Mouse (Mus musculus): ENCODE measurements around the gene She.

She gene

GRCm38 (mm10) chr3:89817056-89817455 lies 14.1 kb upstream of the She start:
- DNase-seq (ENCODE audit: low spot score), result no peak

GRCm38 (mm10) chr3:89818605-89819004 lies 12.6 kb upstream of the She start:
- DNase-seq (ENCODE audit: low spot score), result no peak

- no peak for DNase-seq (ENCODE audit: low spot score)
These were observed 11.3 kb upstream of the She start for GRCm38 (mm10) chr3:89819897-89820296.

DNA sequence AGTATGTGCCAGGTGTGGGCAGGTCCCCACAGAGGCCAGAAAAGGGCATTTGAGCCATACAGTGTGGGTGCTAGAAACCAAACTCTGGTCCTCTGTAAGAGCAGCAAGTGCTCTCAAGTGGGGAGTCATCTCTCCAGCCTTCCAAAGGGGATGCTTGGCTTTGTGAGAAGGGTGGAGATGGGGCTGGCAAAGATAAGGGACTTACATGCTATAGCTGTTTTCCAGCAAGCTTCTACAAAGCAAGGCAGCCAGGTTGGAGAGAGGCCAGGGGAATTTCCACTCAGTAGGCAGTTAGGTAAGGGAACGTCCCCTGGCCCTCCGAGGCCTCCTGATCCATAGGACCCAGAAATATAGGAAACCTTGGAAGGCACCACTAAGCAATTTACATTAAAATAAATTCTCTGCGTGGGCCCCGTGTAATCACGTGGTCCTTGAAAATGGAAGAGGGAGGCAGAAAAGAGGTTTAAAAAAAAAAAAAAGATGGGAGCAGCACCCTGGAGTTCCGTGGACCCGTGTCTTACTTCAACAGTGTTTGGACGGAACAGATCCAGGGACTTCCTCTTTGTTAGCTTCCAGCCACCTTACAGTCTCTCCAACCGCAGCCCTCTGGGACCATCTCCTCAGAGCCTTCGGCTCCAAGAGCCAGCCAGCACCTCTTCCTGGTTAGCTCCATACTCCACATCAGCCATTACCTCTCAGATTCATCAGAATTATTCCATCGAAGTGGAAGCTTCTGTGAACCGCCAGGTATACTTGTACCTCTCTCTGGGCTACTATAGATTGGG lies 10.7 kb upstream of the She start:
- DNase-seq (ENCODE audit: low spot score), result no peak

DNA sequence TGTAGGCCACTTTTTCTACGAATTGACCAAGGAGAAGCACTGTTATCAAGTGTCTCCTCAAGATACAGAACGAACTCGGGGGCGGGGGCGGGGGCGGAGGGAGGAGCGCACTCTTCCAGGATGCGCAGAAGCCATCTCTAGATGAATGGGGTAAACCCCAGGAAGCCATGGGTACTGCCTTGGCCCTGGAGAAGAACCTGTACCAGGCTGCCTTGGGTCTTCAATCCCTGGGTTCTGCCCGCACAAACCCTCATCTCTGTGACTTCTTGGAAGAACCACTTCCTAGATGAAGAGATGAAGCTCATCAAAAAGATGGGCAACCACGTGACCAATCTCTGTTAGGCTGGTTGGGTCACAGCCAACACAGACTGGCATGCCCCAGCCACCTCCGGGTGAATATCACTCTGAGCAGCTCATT lies 10.1 kb upstream of the She start:
- no peak for DNase-seq (ENCODE audit: low spot score)

DNA sequence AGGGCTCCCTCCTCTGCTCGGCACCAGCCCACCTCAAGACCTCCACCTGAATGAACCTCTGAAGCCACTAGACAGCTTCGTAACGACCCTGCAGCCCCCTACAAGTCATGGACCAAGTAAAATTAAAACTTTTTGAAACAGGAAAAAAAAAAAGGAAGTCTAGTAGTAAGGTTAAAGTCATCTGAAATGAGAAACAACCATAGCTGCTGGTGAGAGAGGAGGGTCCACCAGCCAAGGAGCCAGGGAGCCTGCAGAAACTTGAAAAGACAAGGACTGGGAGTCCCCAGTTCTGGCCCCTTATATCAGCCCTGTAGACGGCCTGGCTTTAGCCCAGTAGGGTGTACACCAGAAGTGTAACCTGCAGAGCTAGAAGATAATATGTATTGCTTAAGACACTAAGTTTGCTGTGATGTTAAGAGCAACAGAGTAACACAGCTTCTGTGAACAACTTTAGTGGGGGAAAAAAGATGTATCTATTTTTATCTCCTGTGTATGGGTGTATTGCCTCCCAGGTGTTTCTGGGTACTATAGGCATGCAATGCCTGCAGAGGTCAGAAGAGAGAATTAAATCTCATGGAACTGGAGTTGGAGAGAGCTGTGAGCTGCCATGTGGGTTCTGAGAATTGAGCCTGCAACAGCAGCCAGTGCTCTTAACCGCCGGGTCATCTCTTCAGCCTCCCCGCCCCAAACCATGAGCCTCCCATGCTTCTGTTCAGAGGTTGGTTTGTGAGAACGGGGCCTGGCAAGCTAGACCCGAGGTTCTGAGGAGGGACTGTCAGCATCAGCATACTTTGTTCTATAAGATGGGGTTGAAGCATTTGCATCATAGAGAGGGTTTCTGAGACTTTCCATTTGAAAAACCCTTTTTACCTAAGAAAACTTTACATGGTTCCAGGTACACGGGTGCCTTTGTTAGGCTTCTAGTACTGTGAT lies 9.4 kb upstream of the She start:
- DNase-seq (ENCODE audit: low spot score), result no peak

DNA sequence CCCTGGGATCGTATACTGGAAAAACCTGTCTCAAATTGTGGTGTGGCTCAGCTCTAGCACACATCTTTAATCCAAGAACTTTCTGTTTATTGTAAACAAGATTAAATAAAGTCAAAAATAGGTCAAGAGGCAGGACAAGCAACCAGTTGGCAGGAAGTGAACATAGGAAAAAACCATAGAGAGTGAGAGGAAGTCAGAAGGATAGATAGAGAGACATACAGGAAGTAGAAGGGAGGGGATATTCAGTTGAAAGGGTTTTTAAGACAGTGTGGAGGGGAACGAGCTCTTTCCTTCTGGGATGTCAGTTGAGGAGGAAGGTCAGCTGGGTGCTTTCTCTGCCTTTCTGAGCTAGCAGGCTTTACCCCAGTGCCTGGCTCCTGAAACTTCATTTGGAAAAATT lies 7.6 kb upstream of the She start:
- no peak for DNase-seq (ENCODE audit: low spot score)

DNA sequence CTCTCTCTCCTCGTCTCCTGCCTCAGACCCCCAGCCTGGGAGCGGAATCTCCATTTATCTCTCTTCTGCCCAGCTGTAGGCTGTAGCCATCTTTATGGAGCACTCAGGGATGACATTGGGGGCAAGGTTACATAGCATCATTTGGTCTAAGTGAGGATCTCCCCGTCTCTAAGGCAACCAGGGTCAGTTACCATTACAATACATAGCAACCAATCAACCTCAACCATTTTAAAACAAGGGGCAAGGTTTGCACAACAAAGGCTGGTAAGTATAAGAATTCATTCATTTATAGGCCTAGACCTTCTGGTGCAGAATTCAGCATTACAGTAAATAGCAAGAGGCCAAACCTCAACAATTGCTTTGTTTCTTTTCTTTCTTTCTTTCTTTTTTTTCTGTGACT lies 4.9 kb upstream of the She start:
- no peak for DNase-seq (ENCODE audit: low spot score)

- no peak for DNase-seq (ENCODE audit: low spot score)
These were observed 4.2 kb downstream of the She start for GRCm38 (mm10) chr3:89835362-89835761.

DNA sequence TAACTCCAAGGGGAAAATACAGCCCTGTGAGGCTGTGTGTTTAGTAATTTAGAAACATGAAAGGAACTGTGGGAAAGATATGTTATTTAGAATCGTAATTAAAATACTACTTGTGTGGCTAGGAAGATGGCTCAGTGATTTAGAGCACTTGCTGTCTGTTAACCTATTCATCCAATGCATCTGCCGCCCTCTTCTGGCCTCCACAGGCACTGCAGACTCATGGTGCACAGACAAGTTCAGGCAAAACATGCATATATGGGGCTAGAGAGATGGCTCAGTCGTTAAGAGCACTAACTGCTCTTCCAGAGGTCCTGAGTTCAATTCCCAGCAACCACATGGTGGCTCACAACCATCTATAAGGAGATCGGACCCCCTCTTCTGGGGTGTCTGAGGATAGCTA lies 11.1 kb downstream of the She start:
- DNase-seq (ENCODE audit: low spot score), result no peak

DNA sequence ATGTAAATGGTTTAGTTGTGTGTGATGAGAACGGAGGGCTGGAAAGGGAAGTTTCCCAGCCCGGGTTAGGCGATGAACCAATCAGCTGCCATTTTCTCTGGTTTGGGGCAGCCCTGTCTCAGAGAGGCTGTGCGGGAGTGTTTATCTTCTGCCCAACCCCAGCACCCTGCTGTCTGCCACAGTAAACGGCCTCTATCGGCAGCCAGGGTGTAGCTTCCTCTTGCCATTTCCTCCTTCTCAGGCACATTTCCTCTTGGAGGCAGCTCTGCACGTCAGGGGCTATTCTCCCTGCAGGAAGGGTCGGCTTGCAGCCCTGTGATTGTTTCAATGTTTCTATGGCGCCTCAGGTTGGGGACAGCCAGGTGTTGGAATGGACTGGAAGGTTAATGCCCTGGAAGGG lies 12.0 kb downstream of the She start:
- DNase-seq (ENCODE audit: low spot score), result no peak

DNA sequence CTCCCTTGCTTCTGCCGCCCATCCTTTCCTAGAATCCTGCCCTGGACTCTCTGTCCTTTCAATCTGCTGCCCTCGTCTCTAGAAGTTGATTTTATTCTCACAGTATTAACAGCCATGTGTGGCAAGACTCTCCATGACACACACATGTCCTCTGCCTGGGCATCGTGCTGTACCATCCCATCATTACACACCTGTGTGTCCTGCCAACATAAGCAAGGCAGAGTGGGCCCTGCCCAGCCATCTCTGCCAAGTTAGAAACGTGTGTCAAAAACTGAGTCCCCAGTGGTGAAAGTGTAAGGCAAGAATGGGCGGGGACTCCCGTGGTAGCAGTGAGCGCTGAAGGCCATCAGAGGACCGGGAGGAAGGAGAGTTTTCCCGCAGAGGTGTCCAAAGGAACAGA lies 14.6 kb downstream of the She start:
- no peak for DNase-seq (ENCODE audit: low spot score)

DNA sequence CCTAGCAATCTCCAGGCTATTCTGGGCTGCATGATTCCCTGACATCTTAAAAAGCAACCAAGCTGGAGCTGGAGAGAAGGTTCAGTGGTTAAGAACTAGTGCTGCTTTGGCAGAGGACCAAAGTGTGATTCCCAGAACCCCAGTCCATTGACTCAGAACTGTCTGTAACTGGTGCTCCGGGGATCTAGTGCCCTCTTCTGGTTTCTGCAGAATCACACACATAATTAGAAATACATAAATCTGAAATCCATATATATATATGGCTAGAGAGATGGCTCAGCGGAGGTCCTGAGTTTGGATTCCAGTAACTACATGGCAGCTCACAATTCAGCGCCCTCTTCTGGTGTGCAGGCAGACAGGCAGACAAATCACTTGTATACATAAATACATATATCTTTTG lies 16.0 kb downstream of the She start:
- no peak for DNase-seq (ENCODE audit: low spot score)

GRCm38 (mm10) chr3:89847596-89847995 lies 16.4 kb downstream of the She start:
- no peak for DNase-seq (ENCODE audit: low spot score)

DNA sequence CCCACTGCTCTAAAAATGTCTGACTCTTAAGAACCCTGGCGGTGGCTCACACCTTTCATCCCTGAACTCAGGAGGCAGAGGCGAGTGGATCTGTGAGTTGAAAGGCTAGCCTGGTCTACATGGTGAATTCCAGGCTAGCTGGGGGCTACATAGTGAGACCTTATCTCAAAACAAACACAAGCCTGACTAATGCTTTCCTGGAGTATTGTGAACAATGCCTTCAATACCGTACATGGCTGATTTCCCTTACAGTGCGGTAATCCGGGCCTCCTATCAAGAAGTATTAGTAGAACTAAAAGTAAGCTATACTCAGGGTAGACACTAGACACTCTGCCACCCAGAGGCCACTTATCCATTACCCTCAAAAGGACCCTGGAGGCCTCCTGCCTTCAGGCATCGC lies 16.9 kb downstream of the She start:
- DNase-seq (ENCODE audit: low spot score), result no peak

DNA sequence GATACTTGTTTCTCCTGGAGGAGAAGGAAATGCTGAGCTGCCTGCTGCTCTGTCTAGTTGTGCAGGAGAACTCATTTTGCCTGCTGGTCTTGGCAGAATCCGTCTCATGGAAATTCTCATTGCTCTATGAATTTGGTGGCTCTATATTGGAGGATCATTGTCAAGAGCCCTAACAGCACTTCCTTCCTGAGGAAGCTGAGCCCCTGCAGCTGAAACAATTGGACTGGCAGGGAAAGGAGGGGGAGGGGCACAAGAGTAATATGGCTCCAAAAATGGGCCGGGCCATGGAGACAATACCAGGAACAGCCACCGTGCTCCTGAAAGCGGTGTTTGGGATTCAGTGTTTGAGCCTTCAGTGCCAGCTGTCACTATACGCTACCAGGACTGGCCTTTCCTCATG lies 22.6 kb downstream of the She start:
- no peak for DNase-seq (ENCODE audit: low spot score)

DNA sequence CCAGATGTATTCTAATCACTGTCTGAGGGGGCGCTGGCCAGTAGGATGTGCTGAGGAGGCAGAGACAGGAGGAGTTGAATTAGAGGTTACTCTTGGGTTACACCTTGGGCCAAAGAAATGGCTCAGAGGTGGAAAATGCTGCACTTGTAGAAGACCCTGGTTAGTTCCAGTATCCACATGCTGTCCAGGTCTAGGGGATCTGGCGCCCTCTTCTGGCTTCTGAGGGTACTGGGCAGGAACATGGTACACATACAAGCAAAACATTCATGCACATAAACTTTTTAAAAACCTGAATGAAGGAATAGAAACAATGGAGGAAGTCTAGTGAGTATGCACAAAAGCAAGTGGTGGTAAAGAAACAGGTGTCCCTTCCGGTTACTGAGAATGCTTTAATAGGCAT lies 26.2 kb downstream of the She start:
- DNase-seq (ENCODE audit: low spot score), result no peak

DNA sequence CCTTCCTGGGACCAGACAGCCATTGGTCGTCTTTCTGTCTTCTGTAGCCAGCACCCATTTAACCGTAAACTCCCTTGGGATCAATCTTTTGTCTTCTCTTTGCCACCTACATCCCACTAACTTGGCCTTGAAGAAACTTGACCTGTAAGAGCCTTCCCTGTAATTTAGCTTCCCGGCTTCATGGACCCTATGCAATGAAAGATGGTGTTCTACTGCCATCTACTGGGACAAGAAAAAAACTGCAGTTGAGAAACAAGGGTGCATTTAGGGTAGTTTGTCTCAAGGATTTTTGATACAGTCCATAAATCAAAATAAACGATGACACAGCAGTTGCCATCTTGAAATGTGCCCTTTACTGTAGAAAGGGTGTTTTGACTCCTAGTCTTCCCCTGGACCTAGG lies 27.0 kb downstream of the She start:
- peak; percentile 39 for DNase-seq (ENCODE audit: low spot score)

DNA sequence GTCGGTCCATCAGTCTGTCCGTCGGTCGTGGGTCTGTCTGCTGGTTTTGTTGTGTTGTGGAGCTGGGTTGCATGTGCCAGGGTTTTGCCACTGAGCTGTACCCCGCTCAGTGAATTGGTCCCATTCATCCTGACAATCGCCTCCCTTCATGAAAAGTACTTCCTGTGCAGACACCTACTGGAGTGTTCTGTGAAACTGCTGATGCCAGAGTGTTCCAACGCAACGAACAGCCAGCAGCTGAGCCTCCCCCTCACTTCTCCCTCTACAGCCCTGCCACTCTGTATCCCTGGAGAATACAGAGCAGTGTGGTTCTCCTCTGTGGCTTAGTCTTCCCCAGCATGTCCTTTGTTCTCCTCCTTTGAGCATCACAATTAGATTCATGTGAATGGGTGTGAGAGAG lies 27.7 kb downstream of the She start:
- DNase-seq (ENCODE audit: low spot score), result peak; percentile 65

GRCm38 (mm10) chr3:89859936-89860335 lies 28.8 kb downstream of the She start:
- no peak for DNase-seq (ENCODE audit: low spot score)

DNA sequence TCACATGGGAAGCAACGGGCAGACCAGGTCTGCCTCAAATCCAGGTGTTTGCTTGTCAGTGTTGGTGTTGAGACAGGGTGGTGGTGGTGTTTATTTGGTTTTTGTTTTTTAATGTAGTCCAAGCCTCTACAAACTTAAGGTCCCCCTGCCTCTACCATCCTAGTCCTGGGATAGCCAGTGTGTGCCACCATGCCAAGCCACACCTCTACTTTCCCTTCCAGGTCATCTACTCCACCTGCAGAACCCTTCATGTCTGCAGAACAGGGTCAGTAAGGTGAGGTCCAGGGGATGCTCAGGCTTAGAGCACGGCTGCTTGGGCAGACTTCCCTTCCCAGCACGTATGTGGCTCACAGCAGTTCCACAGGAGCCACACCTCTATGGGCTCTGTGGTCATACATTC lies 29.2 kb downstream of the She start:
- DNase-seq (ENCODE audit: low spot score), result no peak

- DNase-seq (ENCODE audit: low spot score), result no peak
These were observed 29.9 kb downstream of the She start for GRCm38 (mm10) chr3:89861070-89861469.

GRCm38 (mm10) chr3:89862182-89862761 lies 31.1 kb downstream of the She start:
- DNase-seq (ENCODE audit: low spot score), result no peak

All from layer of hippocampus, adult 9-10 months (tissue).